Mouse (Mus musculus) embryonic facial prominence, embryonic 14.5 days (tissue): ENCODE results near the gene Zscan26. TPM values are rescaled to one million over a fixed set of nuclear protein-coding genes. Genes with fewer than 3 reads are reported as not detected.
"Not testable (repeated sequence)": the region's sequence is repeated elsewhere in the genome, so short reads cannot be mapped to it uniquely, and the experiment has no call there.

Experiments used
- ATAC-seq: fragments of 200-750 bp; cut with Nextera tagmentation; 2 replicates; pipeline ENCODE4 v1.8.0; 2017; ENCODE audit warnings: low read depth, moderate number of reproducible peaks, moderate TSS enrichment
- DNase-seq: peaks from one replicate; pipeline ENCODE4 v3.0.0-alpha.2; 2015; ENCODE audit warnings: low spot score
- H3K27ac ChIP-seq: fragments of 300-500 bp; sonication (generic); replicated peaks from 2 replicates; pipeline ENCODE4 v1.5.1; 2014; ENCODE audit warnings: low read depth, mild to moderate bottlenecking, low read length, moderate library complexity
- H3K27me3 ChIP-seq: fragments of 300-500 bp; sonication (generic); replicated peaks from 2 replicates; pipeline ENCODE4 v1.6.1; 2014; ENCODE audit warnings: low read length; ENCODE audit not compliant: control insufficient read depth, insufficient read depth
- H3K36me3 ChIP-seq: fragments of 300-500 bp; sonication (generic); 2 replicates; pipeline ENCODE4 v1.6.1; 2014; ENCODE audit warnings: low read length, mixed read lengths; ENCODE audit not compliant: control insufficient read depth, insufficient read depth
- H3K4me1 ChIP-seq: fragments of 300-500 bp; sonication (generic); 2 replicates; pipeline ENCODE4 v1.6.1; 2014; ENCODE audit warnings: antibody characterized with exemption, low read length; ENCODE audit not compliant: control insufficient read depth, insufficient read depth
- H3K4me2 ChIP-seq: fragments of 300-500 bp; sonication (generic); 2 replicates; pipeline ENCODE4 v1.6.1; 2014; ENCODE audit warnings: low read depth, mild to moderate bottlenecking, low read length, moderate library complexity, mixed read lengths
- H3K4me3 ChIP-seq: fragments of 300-500 bp; sonication (generic); 2 replicates; pipeline ENCODE4 v1.5.1; 2014; ENCODE audit warnings: low read depth, mild to moderate bottlenecking, low read length
- H3K9ac ChIP-seq: fragments of 300-500 bp; sonication (generic); 2 replicates; pipeline ENCODE4 v1.6.1; 2014; ENCODE audit warnings: low read depth, mild to moderate bottlenecking, low read length, moderate library complexity, mixed read lengths
- H3K9me3 ChIP-seq: fragments of 300-500 bp; sonication (generic); 2 replicates; pipeline ENCODE4 v1.6.1; 2016; ENCODE audit warnings: low read length; ENCODE audit not compliant: control insufficient read depth
- whole genome bisulfite sequencing: fragments of 180-500 bp; shearing (Covaris S2); extraction: QIAGEN DNeasy Blood & Tissue Kit; methylation state at CpG from one replicate; pipeline ENCODE4 v1.1.7; 2014; 5-methylcytosine and 5-hydroxymethylcytosine counted together
- polyA plus RNA-seq: library from polyadenylated mRNA; unstranded; fragments of >200 nt; fragmentation: Nextera tagmentation; extraction: Ambion mirVana; gene quantifications from 2 replicates; pipeline ENCODE4 v1.2.1, GENCODE M21; 2014

Gene Zscan26
- polyA plus RNA-seq, 1 experiment from 2014 or later = 14.1 TPM

GRCm38 (mm10) chr13:21469097-21469496 is 15.6 kb upstream of the Zscan26 start:
- 26% methylated on average over 9 of the region's 9 CpGs for WGBS
- no peak for ATAC-seq
- H3K4me2 ChIP-seq = peak overlapping the region; percentile 92

GRCm38 (mm10) chr13:21468061-21469019 is 14.8 kb upstream of the Zscan26 start, which contains the start of gene Nkapl:
TSS of gene Nkapl (minus strand) at chr13:21468509.
- no peaks in the 10 kb centered on the region for H3K36me3 ChIP-seq
- no peaks in the 10 kb centered on the region for H3K9me3 ChIP-seq
- DNase-seq (peak; percentile 91), ATAC-seq (peak; percentile 99)
- no peaks in the 10 kb centered on the region for H3K4me1 ChIP-seq
- H3K27me3 ChIP-seq = peaks cover 5% of the 10 kb centered on the region; the same call in 1 of the 2 replicates
- H3K9ac ChIP-seq = peak within 1 kb of the TSS; percentile 73
- WGBS = under 1% methylated on average over 23 of the region's 54 CpGs
- H3K4me3 ChIP-seq = peak within 1 kb of the TSS; percentile 65
- H3K4me2 ChIP-seq = peak within 1 kb of the TSS; percentile 92
- H3K27ac ChIP-seq = no peak within 1 kb of the TSS; the same call in 1 of the 2 replicates

More at GRCm38 (mm10) chr13:21469097-21469496, 15.6 kb upstream of the Zscan26 start:
- Histone ChIP-seq H3K27me3 (peaks cover 5% of the 10 kb centered on the region; the same call in 1 of the 2 replicates), H3K4me1 (no peaks in the 10 kb centered on the region), H3K9me3 (no peaks in the 10 kb centered on the region), H3K27ac (no peak overlapping the region), H3K9ac (no peak overlapping the region), H3K36me3 (no peaks in the 10 kb centered on the region), H3K4me3 (no peak overlapping the region)
- DNase-seq = no peak

- Histone ChIP-seq H3K27me3 (peaks cover 5% of the 10 kb centered on the region; the same call in 1 of the 2 replicates), H3K4me3 (no peak overlapping the region), H3K27ac (no peak overlapping the region), H3K4me2 (peak overlapping the region; percentile 92; the same call in 1 of the 2 replicates), H3K4me1 (no peaks in the 10 kb centered on the region), H3K36me3 (no peaks in the 10 kb centered on the region), H3K9me3 (no peaks in the 10 kb centered on the region), H3K9ac (no peak overlapping the region)
- no peak for ATAC-seq
- DNase-seq = no peak
- 83% methylated on average over 10 of the region's 10 CpGs for WGBS
These were observed 13.8 kb upstream of the Zscan26 start for GRCm38 (mm10) chr13:21467336-21467735.

- not testable (repeated sequence) for H3K27me3 ChIP-seq, H3K9ac ChIP-seq, H3K27ac ChIP-seq, H3K4me2 ChIP-seq, ATAC-seq, H3K36me3 ChIP-seq, H3K4me1 ChIP-seq, H3K9me3 ChIP-seq, H3K4me3 ChIP-seq, DNase-seq
- 58% methylated on average over 9 of the region's 9 CpGs for WGBS
These were observed 9.0 kb upstream of the Zscan26 start for GRCm38 (mm10) chr13:21462516-21462915.

GRCm38 (mm10) chr13:21456347-21456746 is 2.8 kb upstream of the Zscan26 start:
- 0 out of 2 replicates have a peak, but pooled peaks cover 1% of the 10 kb centered on the region for H3K36me3 ChIP-seq
- H3K27me3 ChIP-seq = 0 out of 2 replicates have a peak, but pooled peaks cover 3% of the 10 kb centered on the region
- H3K4me2 ChIP-seq = no peak overlapping the region
- no peak overlapping the region for H3K27ac ChIP-seq
- H3K9ac ChIP-seq = no peak overlapping the region
- ATAC-seq (0 out of 2 replicates have a peak, but pooled peaks have one; percentile 45), DNase-seq (peak; percentile 42)
- no peak overlapping the region for H3K4me3 ChIP-seq
- H3K9me3 ChIP-seq = no peaks in the 10 kb centered on the region
- peaks cover 8% of the 10 kb centered on the region; the same call in 1 of the 2 replicates for H3K4me1 ChIP-seq
- 14% methylated on average over 4 of the region's 4 CpGs for WGBS

- Histone ChIP-seq H3K9me3 (no peaks in the 10 kb centered on the region), H3K27ac (no peak overlapping the region), H3K9ac (no peak overlapping the region), H3K36me3 (0 out of 2 replicates have a peak, but pooled peaks cover 7% of the 10 kb centered on the region), H3K4me2 (peak overlapping the region; percentile 78; the same call in 1 of the 2 replicates), H3K4me1 (peaks cover 8% of the 10 kb centered on the region; the same call in 1 of the 2 replicates), H3K4me3 (no peak overlapping the region), H3K27me3 (0 out of 2 replicates have a peak, but pooled peaks cover 3% of the 10 kb centered on the region)
- ATAC-seq (no peak), DNase-seq (no peak)
- 94% methylated on average over 3 of the region's 3 CpGs for WGBS
These were observed 603 bp upstream of the Zscan26 start for GRCm38 (mm10) chr13:21454133-21454532.

- ATAC-seq (peak; percentile 23), DNase-seq (no peak)
- H3K9ac ChIP-seq = peak overlapping the region; percentile 81
- H3K4me3 ChIP-seq = peak overlapping the region; percentile 74
- H3K4me2 ChIP-seq = peak overlapping the region; percentile 78
- WGBS = 2% methylated on average over 13 of the region's 13 CpGs
- H3K4me1 ChIP-seq = peaks cover 8% of the 10 kb centered on the region; the same call in 1 of the 2 replicates
- H3K27me3 ChIP-seq = 0 out of 2 replicates have a peak, but pooled peaks cover 3% of the 10 kb centered on the region
- no peaks in the 10 kb centered on the region for H3K9me3 ChIP-seq
- H3K36me3 ChIP-seq = peaks cover 11% of the 10 kb centered on the region
- H3K27ac ChIP-seq = peak overlapping the region; percentile 84
These were observed 488 bp downstream of the Zscan26 start for GRCm38 (mm10) chr13:21453042-21453441.

GRCm38 (mm10) chr13:21447856-21448614 is 5.5 kb downstream of the Zscan26 start:
- Histone ChIP-seq H3K9ac (no peak overlapping the region), H3K36me3 (peaks cover 59% of the 10 kb centered on the region), H3K27me3 (no peaks in the 10 kb centered on the region), H3K4me3 (no peak overlapping the region), H3K27ac (no peak overlapping the region), H3K4me1 (peaks cover 8% of the 10 kb centered on the region; the same call in 1 of the 2 replicates), H3K4me2 (no peak overlapping the region), H3K9me3 (no peaks in the 10 kb centered on the region)
- 81% methylated on average over 16 of the region's 16 CpGs for WGBS
- ATAC-seq (no peak), DNase-seq (no peak)
